Mouse (Mus musculus): ENCODE measurements around the gene Gm17428.

GRCm38 (mm10) chr14:55005506-55005905, 28.8 kb downstream of the Gm17428 start:
- TF ChIP-seq MEF2A (IDR thresholded peaks at IDR 0.05; ENCODE audit: extremely low read depth, insufficient replicate concordance, low read depth, low read length, poor library complexity, severe bottlenecking) (no peak), TCF12 (IDR thresholded peaks at IDR 0.05; ENCODE audit: low read depth, low read length) (no peak), ZC3H11A (IDR thresholded peaks at IDR 0.05; ENCODE audit: low read depth, low read length) (no peak), MAFK (IDR thresholded peaks at IDR 0.05; ENCODE audit: borderline replicate concordance, low read depth, low read length) (no peak), CTCF (IDR thresholded peaks at IDR 0.05 in 2 of 3, conservative IDR thresholded peaks at IDR 0.05 in 1 of 3; ENCODE audit: control insufficient read depth in 1 of 3, insufficient read depth in 1 of 3, low read depth in 2 of 3, low read length in 3 of 3, poor library complexity in 1 of 3, severe bottlenecking in 1 of 3) (no peak), GATA1 (IDR thresholded peaks at IDR 0.05; ENCODE audit: low read depth, low read length) (no peak), EP300 (IDR thresholded peaks at IDR 0.05; ENCODE audit: low read depth in 1 of 2, low read length in 2 of 2) (no peak), POLR2A (IDR thresholded peaks at IDR 0.05; ENCODE audit: control insufficient read depth in 1 of 2, insufficient read depth in 1 of 2, low read depth in 1 of 2, low read length in 2 of 2, poor library complexity in 1 of 2) (no peak), HCFC1 (IDR thresholded peaks at IDR 0.05; ENCODE audit: low read depth, low read length) (no peak), NELFE (IDR thresholded peaks at IDR 0.05; ENCODE audit: low read depth, low read length) (no peak), ETS1 (IDR thresholded peaks at IDR 0.05; ENCODE audit: low read depth, low read length) (no peak)

All from MEL (cell line).